Mouse (Mus musculus) CH12F3 (cell line): ENCODE results near the gene Fosl1.
"Not testable (repeated sequence)": the region's sequence is repeated elsewhere in the genome, so short reads cannot be mapped to it uniquely, and the experiment has no call there.

Experiments used
- in situ Hi-C: fragments of 300-500 bp; cut with MboI; formaldehyde crosslinking; loops from 2 replicates; pipeline ENCODE4 v1.14.3; 2020; ENCODE audit warnings: low sequenced_read_pairs

Fosl1 gene

DNA sequence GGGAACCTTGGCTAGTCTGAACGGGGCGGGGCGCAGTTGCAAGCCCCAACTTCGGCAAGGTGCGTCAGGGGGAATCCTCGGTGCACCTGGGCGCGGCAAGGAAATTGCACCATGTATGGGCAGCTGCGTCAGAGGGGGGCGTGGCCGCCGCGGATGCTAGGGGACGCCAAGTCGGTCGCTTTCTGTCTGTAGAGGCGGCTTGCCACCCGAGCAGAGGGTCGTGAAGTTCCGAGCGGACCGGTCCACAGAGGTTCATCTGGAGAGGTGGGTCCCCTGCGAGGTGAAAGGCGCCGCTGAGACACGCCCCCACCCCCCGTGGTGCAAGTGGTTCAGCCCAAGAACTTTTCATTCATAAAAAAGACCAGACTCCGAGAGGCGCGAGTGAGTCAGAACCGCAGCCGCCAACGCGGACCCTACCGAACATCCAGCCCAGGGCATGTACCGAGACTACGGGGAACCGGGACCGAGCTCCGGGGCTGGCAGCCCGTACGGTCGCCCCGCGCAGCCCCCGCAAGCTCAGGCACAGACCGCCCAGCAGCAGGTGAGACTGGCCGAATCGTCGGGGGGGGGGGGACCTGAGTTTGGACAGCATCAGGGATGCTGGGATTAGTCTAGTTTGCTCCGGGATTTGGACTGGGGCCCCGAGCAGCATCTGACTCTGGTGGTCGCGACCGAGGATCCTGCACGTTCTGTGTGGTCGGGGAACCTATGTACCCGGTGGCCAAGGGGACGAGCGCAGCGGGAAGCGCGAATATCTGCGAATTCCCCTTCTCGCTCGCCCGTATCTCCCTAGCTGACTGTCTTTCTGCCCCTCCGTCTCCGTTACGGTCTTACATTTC, at the start of gene Fosl1:
Gene Fosl1 (plus strand): TSS at position 33 of the 839 bp plus-strand sequence.
- in situ Hi-C loops: no loop called here

DNA sequence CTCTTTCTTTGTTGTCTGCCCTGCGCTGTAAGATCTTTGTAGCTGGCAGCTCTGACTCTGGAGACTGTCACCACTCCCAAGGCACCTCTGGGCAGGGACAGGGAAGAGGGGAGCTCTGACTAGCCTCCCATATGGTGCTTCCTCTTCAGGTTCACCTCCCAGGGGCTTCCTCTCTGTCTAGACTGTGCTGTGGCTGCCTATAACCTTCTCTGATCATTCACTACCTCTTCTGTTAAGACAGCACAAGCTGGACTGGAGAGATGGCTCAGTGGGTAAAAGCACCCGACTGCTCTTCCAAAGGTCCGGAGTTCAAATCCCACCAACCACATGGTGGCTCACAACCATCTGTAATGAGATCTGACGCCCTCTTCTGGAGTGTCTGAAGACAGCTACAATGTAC, 46.3 kb upstream of the Fosl1 start:
- in situ Hi-C loops: not testable (repeated sequence)

DNA sequence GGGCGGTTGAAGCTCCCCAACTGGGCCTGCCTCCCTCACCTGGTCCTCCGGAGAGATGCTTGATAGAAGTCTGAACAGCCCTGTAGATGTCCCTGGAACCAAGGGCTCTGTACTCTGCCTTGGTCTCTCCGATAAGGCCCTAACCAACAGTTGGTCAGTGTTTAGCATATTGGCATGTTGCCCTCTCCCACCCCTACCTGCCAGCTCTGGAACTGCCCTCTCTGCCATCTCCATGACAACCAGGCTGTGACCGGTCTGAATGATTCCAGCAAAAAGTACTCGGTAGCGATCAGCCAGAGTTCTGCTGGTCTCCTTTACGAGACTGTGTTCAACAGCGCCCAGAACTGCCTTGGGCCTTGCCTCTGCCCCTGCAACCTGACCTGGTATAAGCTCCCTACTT, 45.1 kb upstream of the Fosl1 start, which contains the start of gene Tsga10ip:
Gene Tsga10ip (minus strand): TSS at position 234 of the 400 bp plus-strand sequence.
- in situ Hi-C loops: no loop called here

DNA sequence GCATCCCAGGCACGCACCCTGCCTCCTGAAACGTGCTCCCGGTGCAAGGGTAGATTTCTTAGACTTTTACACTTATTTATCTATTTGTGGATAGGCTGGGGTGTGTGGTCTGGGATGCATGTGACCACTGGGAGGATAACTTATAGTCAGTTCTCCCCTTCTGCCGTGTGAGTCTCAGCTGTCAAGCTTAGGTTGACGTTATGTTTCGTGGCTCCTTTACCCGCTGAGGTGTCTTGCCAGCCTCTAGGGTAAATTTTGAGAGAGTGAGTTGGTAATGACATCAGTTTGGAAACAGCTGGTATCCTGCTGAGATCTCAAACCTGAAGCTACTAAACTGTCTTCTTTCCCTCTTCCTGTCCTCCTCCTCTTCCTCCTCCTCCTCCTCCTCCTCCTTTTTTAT, 41.4 kb upstream of the Fosl1 start:
- in situ Hi-C loops: no loop called here

DNA sequence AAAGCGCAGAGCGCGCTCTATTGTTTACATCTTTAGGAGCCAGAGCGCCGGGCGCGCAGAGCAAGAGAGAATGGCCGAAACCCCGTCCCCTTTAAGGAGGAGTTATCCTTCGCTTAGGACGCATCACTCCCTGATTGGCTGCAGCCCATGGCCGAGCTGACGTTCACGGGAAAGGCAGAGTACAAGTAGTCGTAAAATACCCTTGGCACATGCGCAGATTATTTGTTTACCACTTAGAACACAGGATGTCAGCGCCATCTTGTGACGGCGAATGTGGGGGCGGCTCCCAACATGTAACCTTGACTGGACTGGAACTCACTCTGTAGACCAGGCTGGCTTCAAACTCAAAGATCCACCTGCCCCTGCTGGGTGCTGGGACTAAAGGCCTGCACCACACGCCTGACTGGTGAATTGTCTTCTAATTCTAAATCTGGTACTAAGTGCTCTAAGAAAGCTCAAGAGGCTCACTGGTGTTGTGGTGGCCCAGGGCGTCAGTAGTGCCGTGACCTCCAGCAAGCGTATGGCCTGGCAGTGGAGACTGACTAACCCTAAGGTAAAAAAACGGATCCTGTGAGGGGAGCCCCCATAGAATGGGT, 40.7 kb upstream of the Fosl1 start:
- in situ Hi-C loops: not testable (repeated sequence)

DNA sequence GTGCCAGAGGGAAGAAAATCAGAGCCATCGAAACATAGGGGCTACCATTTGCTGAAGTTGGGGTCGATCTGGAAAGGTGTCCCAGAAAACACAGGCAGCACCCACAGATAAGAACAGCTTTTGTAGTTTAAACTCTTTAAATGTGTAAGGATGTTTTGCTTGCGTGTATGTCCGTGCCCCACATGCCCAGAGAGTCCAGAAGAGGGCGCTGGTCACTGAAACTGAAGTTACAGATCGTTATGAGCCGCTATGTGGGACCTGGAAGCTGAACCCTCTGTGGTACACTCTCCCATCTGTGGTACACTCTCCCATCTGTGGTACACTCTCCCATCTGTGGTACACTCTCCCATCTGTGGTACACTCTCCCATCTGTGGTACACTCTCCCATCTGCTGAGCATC, 40.2 kb upstream of the Fosl1 start:
- in situ Hi-C loops: no loop called here

DNA sequence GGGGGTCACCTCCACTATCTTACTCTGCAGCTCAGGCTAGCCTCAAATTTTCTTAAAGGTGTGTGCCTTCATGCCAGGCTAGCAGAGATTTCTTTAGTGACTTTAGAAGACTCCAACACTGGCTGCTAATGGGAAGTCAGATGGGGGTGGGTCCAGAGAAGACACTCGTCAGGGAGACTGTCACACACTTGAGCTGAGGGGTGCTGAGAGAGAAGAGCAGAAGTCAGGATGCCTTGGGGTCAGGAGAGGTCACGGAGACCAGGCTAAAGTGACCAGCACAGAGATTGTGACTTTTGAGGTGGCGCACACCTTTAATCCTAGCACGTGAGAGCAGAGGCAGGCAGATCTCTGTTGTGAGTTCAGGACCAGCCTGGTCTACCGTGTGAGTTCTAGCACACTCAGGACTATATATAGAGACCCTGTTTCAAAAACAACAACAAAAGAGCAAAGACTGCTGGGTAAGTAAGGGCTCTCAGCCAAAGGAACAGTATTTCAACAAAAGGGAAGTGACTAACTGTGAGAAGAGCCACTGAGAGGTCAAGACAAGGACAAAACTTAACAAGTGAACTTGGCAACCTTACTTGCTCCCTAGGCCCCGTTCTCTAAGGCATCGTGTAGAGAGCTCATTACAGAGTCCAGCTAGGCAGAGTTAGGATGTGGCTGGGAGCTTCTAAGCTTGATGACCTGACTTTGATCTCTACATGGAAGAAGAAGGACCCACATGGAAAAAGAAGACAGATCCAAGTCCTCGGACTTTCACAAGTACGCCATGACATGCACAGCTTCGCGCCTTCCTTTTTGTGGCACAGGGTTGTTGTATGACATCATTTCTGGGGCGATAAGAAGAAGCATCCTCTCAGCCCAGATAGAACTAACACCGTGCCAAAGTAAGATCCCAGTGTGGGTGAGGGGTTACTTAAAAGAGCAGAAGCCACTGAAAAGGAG, 39.0 kb upstream of the Fosl1 start:
- in situ Hi-C loops: no loop called here

DNA sequence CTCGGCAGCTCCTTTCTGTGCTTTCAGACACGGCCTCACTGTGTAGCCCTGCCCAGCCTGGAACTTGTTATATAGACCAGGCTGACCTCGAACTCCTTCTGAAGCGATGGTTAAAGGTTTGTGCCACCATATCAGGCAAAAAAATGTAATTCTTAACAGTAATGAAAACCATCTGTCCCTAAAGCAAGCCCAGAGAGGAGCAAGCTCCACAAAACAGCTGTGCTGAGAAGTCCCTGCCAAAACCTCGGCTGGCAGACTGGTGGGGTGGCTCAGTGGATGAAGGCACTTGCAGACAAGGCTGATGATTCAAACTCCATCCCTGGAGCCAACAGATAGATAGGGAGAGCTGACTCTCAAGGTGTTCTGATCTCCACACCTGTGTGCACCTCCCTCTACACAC, 38.3 kb upstream of the Fosl1 start:
- in situ Hi-C loops: no loop called here

DNA sequence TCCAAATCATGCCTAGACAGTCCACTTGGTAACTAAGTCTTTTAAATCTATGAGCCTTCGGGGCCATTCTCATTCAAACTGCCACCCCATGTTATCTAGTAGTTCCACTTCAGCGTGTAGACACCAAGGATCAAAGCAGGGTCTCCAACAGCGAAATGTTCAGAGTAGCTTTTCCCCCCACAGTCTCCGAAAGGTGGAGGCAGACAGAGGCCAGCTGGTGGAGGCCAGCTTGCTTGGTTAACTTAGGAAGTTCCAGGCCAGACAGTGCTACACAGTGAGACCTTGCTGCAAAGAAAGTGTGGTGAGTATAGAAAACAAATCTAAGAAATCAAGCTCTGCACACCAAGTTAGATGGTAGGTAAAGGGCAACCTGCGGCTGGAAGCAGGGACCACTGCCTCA, 36.7 kb upstream of the Fosl1 start:
- in situ Hi-C loops: no loop called here

DNA sequence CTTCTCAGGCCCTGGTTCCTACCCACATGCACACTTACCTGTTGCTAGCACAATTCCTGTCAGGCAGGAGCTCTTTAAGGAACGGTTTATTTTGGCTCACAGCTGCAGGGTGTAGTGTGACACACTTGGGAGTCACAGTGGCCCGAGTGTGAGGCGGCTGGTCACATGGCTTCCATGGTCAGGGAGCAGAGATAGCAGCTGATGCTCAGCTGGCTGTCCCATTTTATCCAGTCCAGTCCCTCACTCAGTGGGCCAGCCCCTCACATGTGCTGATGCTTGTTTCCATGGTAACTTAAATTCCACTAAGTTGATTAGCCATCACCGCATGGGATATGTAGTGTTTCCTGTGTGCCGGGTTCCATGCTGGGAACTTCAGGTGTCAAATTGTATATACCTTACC, 35.4 kb upstream of the Fosl1 start:
- in situ Hi-C loops: no loop called here

DNA sequence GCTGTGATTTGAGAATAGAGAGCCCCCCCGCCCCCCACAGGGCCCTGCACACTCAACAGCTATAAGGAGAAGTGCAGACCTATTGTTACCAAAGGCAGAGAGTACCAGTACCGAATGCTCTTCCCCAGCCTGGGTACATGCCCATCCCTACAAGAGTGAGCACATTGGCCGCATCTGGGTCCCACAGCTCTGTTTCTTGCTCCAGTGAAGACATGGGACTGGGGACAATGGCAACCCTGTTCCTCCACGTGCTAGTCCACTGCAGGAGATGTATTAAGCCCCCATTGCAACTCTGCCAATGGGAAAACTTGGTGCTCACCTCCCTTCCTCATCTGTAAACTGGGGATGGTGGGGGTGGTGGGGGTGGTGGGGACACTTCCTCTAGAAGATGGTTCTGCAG, 33.5 kb upstream of the Fosl1 start:
- in situ Hi-C loops: no loop called here

DNA sequence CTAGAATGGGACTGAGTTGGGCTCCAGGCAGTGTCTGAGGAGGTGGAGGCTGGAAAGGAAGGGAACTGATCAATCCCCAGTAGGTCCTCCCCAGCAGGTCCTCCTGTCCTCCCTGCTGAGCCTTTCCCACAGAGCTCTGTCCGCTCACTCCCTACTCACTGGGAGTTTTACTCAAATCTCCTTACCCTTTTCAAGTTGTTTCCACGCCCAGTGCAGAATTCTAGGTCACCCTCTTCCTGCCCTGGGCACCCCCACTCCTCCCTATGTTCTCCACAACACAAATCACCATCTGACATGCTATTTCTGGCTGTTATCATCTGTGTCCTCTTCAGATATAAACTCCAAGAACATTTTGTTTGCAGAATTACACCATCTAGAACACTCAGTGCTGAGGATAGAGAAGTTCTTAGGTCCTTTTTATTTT, 32.8 kb upstream of the Fosl1 start:
- in situ Hi-C loops: no loop called here

DNA sequence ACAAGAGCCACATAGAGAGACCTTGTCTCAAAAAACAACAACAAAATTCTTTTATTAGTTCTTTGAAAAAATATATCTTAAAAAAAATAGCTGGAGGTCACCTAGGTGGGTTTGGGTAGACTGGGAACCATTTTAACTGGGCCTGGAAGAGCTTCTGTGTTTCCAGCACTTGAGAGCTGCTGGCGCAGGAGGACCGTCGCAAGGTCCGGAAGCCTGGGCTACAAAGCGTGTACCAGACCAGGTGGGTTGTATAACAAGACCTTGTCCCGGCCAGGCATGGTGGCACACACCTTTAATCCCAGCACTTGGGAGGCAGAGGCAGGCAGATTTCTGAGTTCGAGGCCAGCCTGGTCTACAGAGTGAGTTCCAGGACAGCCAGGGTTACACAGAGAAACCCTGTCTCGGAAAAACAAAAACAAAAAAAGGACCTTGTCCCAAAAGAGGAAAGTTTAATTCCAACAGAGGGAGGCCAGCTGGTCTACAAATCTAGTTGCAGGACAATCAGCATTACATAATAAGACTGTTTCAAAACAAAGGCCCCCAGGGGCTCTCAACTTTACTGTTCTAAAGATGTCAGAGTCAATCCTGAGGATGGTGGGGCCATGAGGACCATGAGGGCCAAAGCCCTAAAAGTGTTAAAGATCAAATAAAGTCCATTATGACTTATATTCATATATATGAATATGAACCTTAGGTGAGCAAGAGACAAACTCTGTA, 28.4 kb upstream of the Fosl1 start:
- in situ Hi-C loops: no loop called here

DNA sequence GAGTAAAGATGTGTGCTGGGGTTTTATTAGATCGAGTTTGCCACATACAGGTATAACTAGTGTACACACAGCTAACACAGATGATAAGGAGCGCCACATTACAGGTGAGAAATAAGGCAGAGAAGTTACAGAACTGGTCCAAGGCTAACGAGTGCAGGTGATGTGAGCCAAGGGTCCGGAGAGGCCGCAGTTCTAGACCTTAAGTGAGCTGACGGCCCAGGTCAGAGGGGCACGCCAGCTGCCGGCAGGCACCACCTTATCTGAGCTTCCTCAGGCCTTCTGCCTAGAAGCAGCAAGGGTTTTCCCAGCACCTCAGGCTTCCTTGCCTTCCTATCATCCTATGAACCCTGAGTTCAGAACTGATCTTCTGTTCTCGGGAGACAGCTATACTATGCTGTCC, 27.7 kb upstream of the Fosl1 start:
- in situ Hi-C loops: no loop called here

DNA sequence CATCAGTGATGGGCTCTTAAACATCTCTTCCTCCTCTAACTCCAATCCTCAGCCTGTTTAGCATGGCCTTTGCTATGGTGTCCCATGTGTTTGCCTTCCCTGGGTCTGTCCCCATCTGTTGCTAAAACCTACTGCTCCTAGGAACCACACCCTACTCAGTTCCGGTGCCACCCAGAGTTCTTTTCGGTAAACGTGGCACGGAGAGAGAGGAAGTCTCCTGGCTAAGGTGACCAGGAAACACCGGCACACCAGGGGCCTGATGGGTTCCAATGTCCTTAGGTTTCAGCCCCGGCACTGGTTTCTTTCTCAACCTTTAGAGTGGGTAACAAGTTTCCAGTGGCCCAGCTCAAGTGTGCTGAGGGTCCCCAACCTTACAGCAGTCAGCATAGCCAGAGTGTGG, 26.8 kb upstream of the Fosl1 start:
- in situ Hi-C loops: no loop called here

DNA sequence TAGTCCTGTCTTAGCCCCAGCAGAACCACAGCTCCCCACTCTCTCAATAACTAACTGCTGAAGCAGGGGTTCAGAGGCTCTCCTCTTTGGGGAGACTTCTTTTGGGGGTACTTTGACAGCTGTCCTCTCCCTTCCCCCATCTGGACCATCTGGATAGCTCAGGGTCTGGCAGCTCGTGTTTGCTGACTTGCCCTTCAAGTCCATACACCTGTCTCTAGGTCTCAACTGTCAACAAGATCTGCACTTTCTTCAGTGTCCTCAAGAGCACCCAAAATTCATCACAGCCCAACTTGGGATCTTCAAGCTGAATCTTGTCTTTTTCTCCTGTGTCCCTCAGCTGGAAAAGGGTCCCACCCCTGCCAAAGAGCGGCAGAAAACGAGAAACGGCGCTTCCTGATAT, 25.6 kb upstream of the Fosl1 start:
- in situ Hi-C loops: no loop called here

DNA sequence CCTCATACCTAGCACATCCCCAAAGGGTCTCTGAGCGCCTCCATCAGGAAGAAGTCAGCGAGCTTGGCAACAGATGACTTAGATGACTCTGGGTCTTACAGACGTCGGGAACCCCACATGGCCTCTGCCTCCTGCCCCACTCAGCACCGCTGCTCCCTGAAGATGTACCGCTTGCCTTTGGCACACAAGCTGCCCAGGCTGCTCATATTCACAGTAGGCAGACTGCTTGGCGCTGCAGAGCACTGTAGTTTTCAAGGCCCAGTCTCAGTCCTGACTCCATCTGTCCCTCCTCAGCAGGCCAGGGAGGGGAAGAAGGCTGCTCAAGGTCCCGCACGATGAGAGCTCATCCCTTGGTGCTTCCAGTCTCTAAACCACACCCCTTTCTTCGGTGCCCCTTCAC, 25.1 kb upstream of the Fosl1 start:
- in situ Hi-C loops: no loop called here

DNA sequence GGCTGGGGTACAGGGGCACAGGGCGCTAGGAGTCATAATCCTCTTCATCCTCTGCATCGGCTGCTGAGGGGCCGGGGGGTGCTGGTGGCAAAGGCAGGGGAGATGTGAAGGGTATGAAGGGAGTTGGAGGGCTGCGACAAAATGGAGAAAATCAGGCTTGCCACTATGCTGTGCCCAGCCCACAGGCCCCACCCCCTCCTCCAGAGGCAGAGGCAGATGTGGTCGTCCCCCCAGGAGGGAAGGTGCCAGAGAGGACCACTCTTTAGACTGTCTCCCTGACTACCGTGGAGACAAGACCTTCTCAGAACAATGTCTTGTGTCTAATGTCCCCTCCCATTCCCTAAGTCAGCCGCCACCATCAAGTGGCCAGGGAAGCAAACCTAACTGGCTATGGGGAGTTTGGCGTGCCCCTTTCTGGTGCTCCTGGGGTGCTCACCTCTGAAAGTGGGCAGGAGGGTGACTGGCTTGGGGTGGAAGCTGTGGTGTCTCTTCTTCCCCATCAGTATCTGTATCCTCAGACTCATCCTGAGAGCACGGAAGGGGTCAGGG, 24.4 kb upstream of the Fosl1 start:
- in situ Hi-C loops: no loop called here

DNA sequence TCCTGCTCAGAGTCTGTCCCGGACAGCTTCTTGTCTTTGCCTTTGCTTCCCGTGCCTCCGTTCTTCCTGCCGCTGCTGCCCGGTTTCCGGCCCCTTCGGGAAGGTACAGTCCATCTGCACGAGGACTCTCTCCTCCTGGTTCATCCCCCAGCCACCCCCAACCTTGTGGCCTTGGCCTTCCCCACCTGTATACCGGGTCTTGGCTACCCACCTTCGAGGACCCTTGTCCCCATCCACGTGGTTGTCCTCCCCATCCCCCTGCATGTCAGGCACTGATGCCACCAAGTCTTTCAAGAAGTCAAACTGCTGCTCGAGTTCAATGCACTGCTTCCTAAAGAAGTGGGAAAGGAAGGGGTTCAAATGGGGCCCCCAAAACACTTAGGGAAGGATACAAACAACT, 23.8 kb upstream of the Fosl1 start:
- in situ Hi-C loops: no loop called here

DNA sequence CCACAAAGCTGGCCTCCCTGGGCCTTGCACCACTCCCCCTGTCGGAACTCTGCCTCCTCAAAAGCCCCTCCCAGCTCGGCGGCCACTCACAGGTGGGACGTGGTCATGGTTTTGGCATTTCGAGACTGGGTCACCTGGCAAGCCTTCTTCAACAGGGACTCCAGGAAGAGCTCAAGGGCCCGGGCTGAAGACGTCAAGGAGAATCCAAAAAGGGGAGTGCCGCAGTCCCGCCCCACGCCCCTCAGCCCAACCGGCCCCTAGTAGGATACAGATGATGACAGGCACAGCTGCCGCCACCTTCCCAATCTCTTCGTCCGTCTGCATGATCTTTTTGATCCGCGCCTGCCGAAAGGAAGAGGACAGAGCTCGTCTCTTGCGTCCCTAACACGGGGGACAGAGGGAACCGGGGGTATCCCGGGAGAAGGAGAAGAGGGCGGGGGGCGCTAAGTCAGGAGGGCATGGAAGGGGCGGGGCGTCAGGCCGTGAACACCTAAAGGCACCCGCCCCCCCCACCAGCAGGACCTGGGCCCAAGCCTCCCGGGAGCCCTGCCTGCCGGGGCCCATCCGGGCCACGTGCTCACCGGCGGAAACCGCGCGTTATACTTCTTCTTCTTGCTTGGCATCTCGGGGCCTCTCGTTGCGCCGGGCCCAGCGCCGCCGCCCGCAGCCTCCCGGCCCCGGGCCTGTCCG, 23.1 kb upstream of the Fosl1 start:
- in situ Hi-C loops: no loop called here
